Mouse (Mus musculus) liver, postnatal 0 days (tissue): ENCODE measurements around the gene Rtp1. TPM values are rescaled to one million over a fixed set of nuclear protein-coding genes. Genes with fewer than 3 reads are reported as not detected.
A peak's percentile ranks its signal among the peaks of the same experiment; 100 is the strongest.

Experiments
- ATAC-seq: fragments of 200-750 bp; cut with Nextera tagmentation; 2 replicates; pipeline ENCODE4 v1.8.0; 2017; ENCODE audit warnings: mild to moderate bottlenecking, moderate library complexity
- DNase-seq: peaks from one replicate; pipeline ENCODE4 v3.0.0-alpha.2; 2016
- H3K27ac ChIP-seq: fragments of 300-500 bp; sonication (generic); 2 replicates; pipeline ENCODE4 v1.5.1; 2014; ENCODE audit warnings: antibody characterized with exemption, moderate library complexity, mild to moderate bottlenecking, low read depth
- H3K27me3 ChIP-seq: fragments of 300-500 bp; sonication (generic); 2 replicates; pipeline ENCODE4 v1.6.1; 2014; ENCODE audit warnings: low read length, control low read depth, mixed read lengths; ENCODE audit not compliant: insufficient read depth
- H3K36me3 ChIP-seq: fragments of 300-500 bp; sonication (generic); replicated peaks from 2 replicates; pipeline ENCODE4 v1.6.1; 2014; ENCODE audit warnings: mild to moderate bottlenecking, control low read depth, low read length, moderate library complexity, mixed read lengths; ENCODE audit not compliant: insufficient read depth
- H3K4me1 ChIP-seq: fragments of 300-500 bp; sonication (generic); 2 replicates; pipeline ENCODE4 v1.6.1; 2014; ENCODE audit warnings: antibody characterized with exemption, mild to moderate bottlenecking, control low read depth; ENCODE audit not compliant: insufficient read depth
- H3K4me2 ChIP-seq: fragments of 300-500 bp; sonication (generic); 2 replicates; pipeline ENCODE4 v1.6.1; 2014; ENCODE audit warnings: low read depth, mild to moderate bottlenecking, low read length, moderate library complexity, mixed read lengths
- H3K4me3 ChIP-seq: fragments of 300-500 bp; sonication (generic); 2 replicates; pipeline ENCODE4 v1.5.1; 2014; ENCODE audit warnings: low read depth, low read length
- H3K9ac ChIP-seq: fragments of 300-500 bp; sonication (generic); replicated peaks from 2 replicates; pipeline ENCODE4 v1.6.1; 2014; ENCODE audit warnings: mild to moderate bottlenecking, moderate library complexity
- H3K9me3 ChIP-seq: fragments of 300-500 bp; sonication (generic); 2 replicates; pipeline ENCODE4 v1.6.1; 2016; ENCODE audit warnings: mild to moderate bottlenecking, control low read depth, low read length, mixed read lengths
- CTCF ChIP-seq: sonication (generic); IDR thresholded peaks from 2 replicates; pipeline ENCODE4 v1.5.1; 2016; ENCODE audit warnings: antibody characterized with exemption, low read depth
- EP300 ChIP-seq: IDR thresholded peaks from 2 replicates; pipeline ENCODE4 v1.6.1; 2016; ENCODE audit warnings: antibody characterized with exemption, low read depth, mild to moderate bottlenecking
- WGBS: fragments of 180-500 bp; shearing (Covaris S2); extraction: QIAGEN DNeasy Blood & Tissue Kit; methylation state at CpG from one replicate; pipeline ENCODE4 v1.1.7; 2014; ENCODE audit not compliant: insufficient replicate concordance; 5-methylcytosine and 5-hydroxymethylcytosine counted together
- polyA plus RNA-seq: library from polyadenylated mRNA; unstranded; fragments of >200 nt; fragmentation: Nextera tagmentation; extraction: Ambion mirVana; gene quantifications from 2 replicates; pipeline ENCODE4 v1.2.1, GENCODE M21; 2015

The Rtp1 gene
- polyA plus RNA-seq, 1 experiment from 2014 or later: not detected

GRCm38 (mm10) chr16:23423825-23424224 lies 5.1 kb upstream of the Rtp1 start:
- no peaks in the 10 kb centered on the region for H3K27me3 ChIP-seq
- no peak for ATAC-seq
- no peak for TF ChIP-seq CTCF
- TF ChIP-seq EP300: no peak
- H3K27ac ChIP-seq: no peak overlapping the region
- H3K4me2 ChIP-seq: no peak overlapping the region
- no peaks in the 10 kb centered on the region; the same call in 1 of the 2 replicates for H3K4me1 ChIP-seq
- no peak overlapping the region for H3K9ac ChIP-seq
- no peak for DNase-seq
- WGBS: 76% methylated on average over 5 of the region's 5 CpGs
- H3K9me3 ChIP-seq: no peaks in the 10 kb centered on the region
- no peaks in the 10 kb centered on the region for H3K36me3 ChIP-seq
- H3K4me3 ChIP-seq: no peak overlapping the region

GRCm38 (mm10) chr16:23427701-23428100 lies 1.2 kb upstream of the Rtp1 start:
- Histone ChIP-seq H3K36me3 (no peaks in the 10 kb centered on the region), H3K4me2 (no peak overlapping the region), H3K27ac (no peak overlapping the region), H3K4me3 (no peak overlapping the region), H3K9ac (no peak overlapping the region), H3K9me3 (no peaks in the 10 kb centered on the region), H3K4me1 (no peaks in the 10 kb centered on the region), H3K27me3 (no peaks in the 10 kb centered on the region)
- DNase-seq (no peak), ATAC-seq (no peak)
- WGBS: 88% methylated on average over 1 of the region's 1 CpGs
- TF ChIP-seq EP300: no peak
- TF ChIP-seq CTCF: no peak

- H3K9ac ChIP-seq: no peak overlapping the region
- H3K27me3 ChIP-seq: no peaks in the 10 kb centered on the region
- no peak for ATAC-seq
- H3K36me3 ChIP-seq: no peaks in the 10 kb centered on the region
- no peak overlapping the region for H3K27ac ChIP-seq
- TF ChIP-seq CTCF: no peak
- no peak for TF ChIP-seq EP300
- no peak for DNase-seq
- H3K4me3 ChIP-seq: no peak overlapping the region
- H3K4me1 ChIP-seq: no peaks in the 10 kb centered on the region
- 80% methylated on average over 8 of the region's 8 CpGs for WGBS
- H3K4me2 ChIP-seq: no peak overlapping the region
- no peaks in the 10 kb centered on the region for H3K9me3 ChIP-seq
Observed at GRCm38 (mm10) chr16:23429991-23430390, 1.1 kb downstream of the Rtp1 start.

- DNase-seq: no peak
- H3K36me3 ChIP-seq: no peaks in the 10 kb centered on the region
- ATAC-seq: no peak
- no peak overlapping the region for H3K9ac ChIP-seq
- WGBS: 58% methylated on average over 12 of the region's 12 CpGs
- peak; percentile 54 for TF ChIP-seq CTCF
- TF ChIP-seq EP300: no peak
- H3K4me2 ChIP-seq: no peak overlapping the region
- H3K9me3 ChIP-seq: no peaks in the 10 kb centered on the region
- no peak overlapping the region for H3K4me3 ChIP-seq
- H3K27me3 ChIP-seq: no peaks in the 10 kb centered on the region
- H3K4me1 ChIP-seq: no peaks in the 10 kb centered on the region
- H3K27ac ChIP-seq: no peak overlapping the region
Observed at GRCm38 (mm10) chr16:23437404-23438166, 8.7 kb downstream of the Rtp1 start.

- ATAC-seq: no peak
- Histone ChIP-seq H3K4me1 (no peaks in the 10 kb centered on the region), H3K36me3 (no peaks in the 10 kb centered on the region), H3K27ac (no peak overlapping the region), H3K9me3 (no peaks in the 10 kb centered on the region), H3K4me2 (no peak overlapping the region), H3K4me3 (no peak overlapping the region), H3K9ac (no peak overlapping the region), H3K27me3 (no peaks in the 10 kb centered on the region)
- no peak for DNase-seq
- TF ChIP-seq EP300 (no peak), CTCF (no peak)
- WGBS: 78% methylated on average over 4 of the region's 4 CpGs
Observed at GRCm38 (mm10) chr16:23444231-23444630, 15.3 kb downstream of the Rtp1 start.

GRCm38 (mm10) chr16:23449946-23450345 lies 21.0 kb downstream of the Rtp1 start:
- Histone ChIP-seq H3K27ac (no peak overlapping the region), H3K9me3 (no peaks in the 10 kb centered on the region), H3K4me1 (no peaks in the 10 kb centered on the region), H3K4me3 (no peak overlapping the region), H3K27me3 (no peaks in the 10 kb centered on the region), H3K36me3 (0 out of 2 replicates have a peak, but pooled peaks cover 7% of the 10 kb centered on the region), H3K4me2 (no peak overlapping the region), H3K9ac (no peak overlapping the region)
- DNase-seq (no peak), ATAC-seq (no peak)
- TF ChIP-seq CTCF (no peak), EP300 (no peak)
- 57% methylated on average over 2 of the region's 2 CpGs for WGBS
